Mouse (Mus musculus) erythroblast, embryonic 14.5 days (primary cell): ENCODE results near the gene Tex22. TPM values are rescaled to one million over a fixed set of nuclear protein-coding genes. Genes with fewer than 3 reads are reported as not detected.

ENCODE experiments used
- H3K27me3 ChIP-seq: 2 replicates; pipeline ENCODE4 v1.6.1; 2012; ENCODE audit warnings: inconsistent platforms; ENCODE audit not compliant: control insufficient read depth
- H3K36me3 ChIP-seq: 2 replicates; pipeline ENCODE4 v1.6.1; 2012; ENCODE audit warnings: mild to moderate bottlenecking, inconsistent platforms; ENCODE audit not compliant: control insufficient read depth
- H3K4me1 ChIP-seq: 2 replicates; pipeline ENCODE4 v1.6.1; 2012; ENCODE audit warnings: inconsistent platforms; ENCODE audit not compliant: control insufficient read depth
- H3K4me3 ChIP-seq: replicated peaks from 2 replicates; pipeline ENCODE3; 2012; ENCODE audit warnings: moderate library complexity, mild to moderate bottlenecking, inconsistent platforms
- H3K9me3 ChIP-seq: 2 replicates; pipeline ENCODE4 v1.6.1; 2012; ENCODE audit warnings: low read length, inconsistent platforms, mixed read lengths; ENCODE audit not compliant: control insufficient read depth
- GATA1 ChIP-seq: IDR thresholded peaks from 2 replicates; pipeline ENCODE4 v1.6.1; 2012; ENCODE audit warnings: low read length, inconsistent platforms, mixed read lengths
- TAL1 ChIP-seq: IDR thresholded peaks from 3 replicates; pipeline ENCODE4 v1.6.1; 2012; ENCODE audit warnings: low read length, inconsistent platforms, mixed read lengths
- polyA plus RNA-seq: library from polyadenylated mRNA; stranded (reverse); fragments of >175 nt; gene quantifications from 2 replicates; pipeline ENCODE4 v1.2.3, GENCODE M21; 2012

Tex22 gene
- polyA plus RNA-seq, 1 experiment, result not detected

- H3K4me1 ChIP-seq, result peaks cover 82% of the 10 kb centered on the region
- H3K4me3 ChIP-seq, result no peak overlapping the region
- peaks cover 67% of the 10 kb centered on the region for H3K36me3 ChIP-seq
- H3K9me3 ChIP-seq, result no peaks in the 10 kb centered on the region
- H3K27me3 ChIP-seq, result no peaks in the 10 kb centered on the region
- TF ChIP-seq GATA1 (no peak), TAL1 (no peak)
These were observed 39.2 kb upstream of the Tex22 start for GRCm38 (mm10) chr12:113035093-113035492.

- no peaks in the 10 kb centered on the region for H3K27me3 ChIP-seq
- H3K4me1 ChIP-seq, result peaks cover 75% of the 10 kb centered on the region
- no peaks in the 10 kb centered on the region for H3K9me3 ChIP-seq
- H3K36me3 ChIP-seq, result peaks cover 60% of the 10 kb centered on the region
- TF ChIP-seq GATA1 (no peak), TAL1 (no peak)
- no peak overlapping the region for H3K4me3 ChIP-seq
These were observed 37.3 kb upstream of the Tex22 start for GRCm38 (mm10) chr12:113036996-113037395.

- Histone ChIP-seq H3K9me3 (no peaks in the 10 kb centered on the region), H3K27me3 (no peaks in the 10 kb centered on the region), H3K4me3 (no peak overlapping the region), H3K36me3 (peaks cover 46% of the 10 kb centered on the region), H3K4me1 (peaks cover 75% of the 10 kb centered on the region)
- TF ChIP-seq GATA1, result no peak
- TF ChIP-seq TAL1, result no peak
These were observed 35.9 kb upstream of the Tex22 start for GRCm38 (mm10) chr12:113038414-113038813.

GRCm38 (mm10) chr12:113041481-113042439 is 32.5 kb upstream of the Tex22 start:
- no peaks in the 10 kb centered on the region for H3K9me3 ChIP-seq
- peaks cover 57% of the 10 kb centered on the region for H3K36me3 ChIP-seq
- H3K4me3 ChIP-seq, result no peak overlapping the region
- no peaks in the 10 kb centered on the region for H3K27me3 ChIP-seq
- H3K4me1 ChIP-seq, result peaks cover 64% of the 10 kb centered on the region
- no peak for TF ChIP-seq TAL1

- Histone ChIP-seq H3K9me3 (no peaks in the 10 kb centered on the region), H3K4me1 (peaks cover 57% of the 10 kb centered on the region), H3K27me3 (no peaks in the 10 kb centered on the region), H3K4me3 (no peak overlapping the region), H3K36me3 (peaks cover 63% of the 10 kb centered on the region)
- TF ChIP-seq TAL1 (no peak), GATA1 (no peak)
These were observed 31.8 kb upstream of the Tex22 start for GRCm38 (mm10) chr12:113042543-113042942.

- Histone ChIP-seq H3K4me3 (no peak overlapping the region), H3K9me3 (no peaks in the 10 kb centered on the region), H3K36me3 (peaks cover 71% of the 10 kb centered on the region), H3K4me1 (peaks cover 45% of the 10 kb centered on the region), H3K27me3 (no peaks in the 10 kb centered on the region)
- no peak for TF ChIP-seq TAL1
- TF ChIP-seq GATA1, result no peak
These were observed 29.2 kb upstream of the Tex22 start for GRCm38 (mm10) chr12:113044916-113045677.

GRCm38 (mm10) chr12:113046861-113047260 is 27.4 kb upstream of the Tex22 start:
- peaks cover 80% of the 10 kb centered on the region for H3K36me3 ChIP-seq
- no peak overlapping the region for H3K4me3 ChIP-seq
- no peaks in the 10 kb centered on the region for H3K27me3 ChIP-seq
- TF ChIP-seq GATA1, result no peak
- TF ChIP-seq TAL1, result no peak
- H3K9me3 ChIP-seq, result no peaks in the 10 kb centered on the region
- H3K4me1 ChIP-seq, result peaks cover 34% of the 10 kb centered on the region

- peaks cover 22% of the 10 kb centered on the region for H3K4me1 ChIP-seq
- no peak overlapping the region for H3K4me3 ChIP-seq
- peaks cover 92% of the 10 kb centered on the region for H3K36me3 ChIP-seq
- TF ChIP-seq TAL1 (no peak), GATA1 (no peak)
- H3K9me3 ChIP-seq, result no peaks in the 10 kb centered on the region
- H3K27me3 ChIP-seq, result no peaks in the 10 kb centered on the region
These were observed 26.2 kb upstream of the Tex22 start for GRCm38 (mm10) chr12:113048103-113048502.

- Histone ChIP-seq H3K27me3 (no peaks in the 10 kb centered on the region), H3K9me3 (no peaks in the 10 kb centered on the region), H3K4me1 (peaks cover 4% of the 10 kb centered on the region), H3K4me3 (no peak overlapping the region), H3K36me3 (peaks cover 94% of the 10 kb centered on the region)
- TF ChIP-seq TAL1 (no peak), GATA1 (no peak)
These were observed 24.5 kb upstream of the Tex22 start for GRCm38 (mm10) chr12:113049836-113050235.
